Mouse (Mus musculus): ENCODE data around the gene Btbd19.
A peak's percentile ranks its signal among the peaks of the same experiment; 100 is the strongest.

Btbd19 gene

GRCm38 (mm10) chr4:117110985-117111384, 14.5 kb downstream of the Btbd19 start:
- DNase-seq, result no peak

- DNase-seq, result no peak
Observed at GRCm38 (mm10) chr4:117110249-117110648, 15.3 kb downstream of the Btbd19 start.

- DNase-seq, result no peak
Observed at GRCm38 (mm10) chr4:117109330-117109729, 16.2 kb downstream of the Btbd19 start.

- DNase-seq, result no peak
Observed at GRCm38 (mm10) chr4:117108524-117108849, 17.0 kb downstream of the Btbd19 start.

GRCm38 (mm10) chr4:117107813-117108523, 17.6 kb downstream of the Btbd19 start:
- DNase-seq, result no peak

GRCm38 (mm10) chr4:117105127-117105526, 20.4 kb downstream of the Btbd19 start:
- peak; percentile 49 to 62 for DNase-seq

GRCm38 (mm10) chr4:117104672-117105071, 20.9 kb downstream of the Btbd19 start:
- DNase-seq, result no peak

GRCm38 (mm10) chr4:117101218-117101617, 24.3 kb downstream of the Btbd19 start:
- peak; percentile 68 to 79 for DNase-seq

GRCm38 (mm10) chr4:117100036-117100435, 25.5 kb downstream of the Btbd19 start:
- no peak for DNase-seq

GRCm38 (mm10) chr4:117098764-117099036, 26.8 kb downstream of the Btbd19 start:
- no peak for DNase-seq

- peak; percentile 53 to 62 for DNase-seq
Observed at GRCm38 (mm10) chr4:117097969-117098763, 27.4 kb downstream of the Btbd19 start.

- no peak for DNase-seq
Observed at GRCm38 (mm10) chr4:117096666-117097065, 28.9 kb downstream of the Btbd19 start.

- peak; percentile 94 to 96 for DNase-seq
Observed at GRCm38 (mm10) chr4:117095551-117096452, 29.7 kb downstream of the Btbd19 start, which contains the start of gene Ptch2. Gene Ptch2, plus strand, starts transcription at chr4:117096075.

- no peak for DNase-seq
Observed at GRCm38 (mm10) chr4:117094626-117095361, 30.7 kb downstream of the Btbd19 start.

- DNase-seq, result no peak
Observed at GRCm38 (mm10) chr4:117090586-117090985, 34.9 kb downstream of the Btbd19 start.

- no peak for DNase-seq
Observed at GRCm38 (mm10) chr4:117087948-117088640, 37.4 kb downstream of the Btbd19 start.

GRCm38 (mm10) chr4:117071183-117071582, 54.3 kb downstream of the Btbd19 start:
- DNase-seq, result no peak

- no peak for DNase-seq
Observed at GRCm38 (mm10) chr4:117070624-117071023, 54.9 kb downstream of the Btbd19 start.

- DNase-seq, result no peak
Observed at GRCm38 (mm10) chr4:117069647-117070046, 55.9 kb downstream of the Btbd19 start.

Data from kidney, postnatal 4 days (tissue).